Mouse (Mus musculus): ENCODE measurements around the gene Kcnab1.
"Not testable (repeated sequence)": the region's sequence is repeated elsewhere in the genome, so short reads cannot be mapped to it uniquely, and the experiment has no call there.

The Kcnab1 gene

GRCm38 (mm10) chr3:65373594-65374182 is 264.5 kb downstream of the Kcnab1 start:
- no peak for DNase-seq

GRCm38 (mm10) chr3:65374729-65375128 is 265.5 kb downstream of the Kcnab1 start:
- no peak for DNase-seq

- no peak for DNase-seq
Observed at GRCm38 (mm10) chr3:65378724-65379123, 269.5 kb downstream of the Kcnab1 start.

- DNase-seq, result peak; percentile 53 to 57
Observed at GRCm38 (mm10) chr3:65379884-65380539, 270.8 kb downstream of the Kcnab1 start.

GRCm38 (mm10) chr3:65381094-65381493 is 271.9 kb downstream of the Kcnab1 start:
- no peak for DNase-seq

- no peak for DNase-seq
Observed at GRCm38 (mm10) chr3:65384431-65384830, 275.2 kb downstream of the Kcnab1 start.

- DNase-seq, result no peak
Observed at GRCm38 (mm10) chr3:65385771-65386170, 276.6 kb downstream of the Kcnab1 start.

- no peak for DNase-seq
Observed at GRCm38 (mm10) chr3:65391222-65391783, 282.1 kb downstream of the Kcnab1 start.

- DNase-seq, result peak in 1 of 2 experiments; percentile 26
Observed at GRCm38 (mm10) chr3:65391784-65392420, 282.7 kb downstream of the Kcnab1 start.

- DNase-seq, result peak; percentile 90 to 91
Observed at GRCm38 (mm10) chr3:65392421-65392817, 283.2 kb downstream of the Kcnab1 start, which contains the start of gene Ssr3. Ssr3 (minus strand) TSS chr3:65392623.

GRCm38 (mm10) chr3:65395111-65395510 is 285.9 kb downstream of the Kcnab1 start:
- not testable (repeated sequence) for DNase-seq

GRCm38 (mm10) chr3:65396835-65397504 is 287.8 kb downstream of the Kcnab1 start:
- no peak for DNase-seq

- DNase-seq, result no peak
Observed at GRCm38 (mm10) chr3:65397566-65397965, 288.4 kb downstream of the Kcnab1 start.

- no peak for DNase-seq
Observed at GRCm38 (mm10) chr3:65405781-65406180, 296.6 kb downstream of the Kcnab1 start.

- DNase-seq, result no peak
Observed at GRCm38 (mm10) chr3:65407891-65408290, 298.7 kb downstream of the Kcnab1 start.

GRCm38 (mm10) chr3:65416571-65416970 is 307.4 kb downstream of the Kcnab1 start:
- DNase-seq, result no peak

- no peak for DNase-seq
Observed at GRCm38 (mm10) chr3:65417913-65418594, 308.9 kb downstream of the Kcnab1 start.

- no peak for DNase-seq
Observed at GRCm38 (mm10) chr3:65419706-65420105, 310.5 kb downstream of the Kcnab1 start.
